Mouse (Mus musculus): ENCODE measurements at regions not wholly inside any gene's neighbourhood (a gene's known extent, or its start where the extent isn't known, plus 50 kb on each side); places are given as distances from the start of the nearest gene placed in this dataset.

DNA sequence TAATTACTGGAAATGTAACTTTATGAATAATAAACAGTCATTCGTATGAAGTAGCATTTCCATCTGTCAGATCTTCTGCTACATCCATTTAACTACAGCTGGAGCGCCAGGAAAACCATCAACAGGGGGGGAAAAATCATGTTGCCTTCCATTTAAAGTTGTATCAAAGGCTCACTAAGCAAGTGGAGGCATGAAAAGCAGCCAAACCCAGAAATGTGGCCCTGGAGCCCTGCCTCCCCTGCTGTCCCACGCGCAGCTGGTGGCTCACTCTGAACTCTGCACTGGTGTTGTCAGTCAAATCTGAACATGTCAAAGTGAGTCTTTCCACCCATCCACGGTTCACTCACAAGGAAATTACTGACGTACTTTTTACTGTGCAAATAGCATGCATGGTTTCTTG is 152.5 kb upstream of the Gm3448 start:
- DNase-seq: no peak

DNA sequence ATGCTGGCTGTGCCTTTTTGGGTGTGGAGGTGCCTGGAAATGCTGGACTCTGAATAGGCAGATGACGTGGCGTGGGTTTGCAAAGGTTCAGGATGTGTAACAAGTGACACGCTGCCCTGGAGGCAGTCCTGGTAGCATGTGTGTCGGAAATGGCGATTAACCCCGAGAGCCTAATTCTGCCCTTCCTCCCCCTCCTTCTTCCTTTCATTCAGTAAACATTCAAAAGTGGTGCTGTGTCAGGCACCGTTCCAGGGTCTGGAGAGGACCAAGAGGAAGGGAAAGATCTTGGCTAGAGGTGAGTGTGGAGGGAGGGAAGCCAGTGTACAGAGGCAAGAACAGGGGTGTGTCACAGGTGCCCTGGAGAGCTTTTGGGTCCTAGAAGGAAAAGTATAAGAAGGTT is 151.5 kb upstream of the Gm3448 start:
- no peak for DNase-seq

DNA sequence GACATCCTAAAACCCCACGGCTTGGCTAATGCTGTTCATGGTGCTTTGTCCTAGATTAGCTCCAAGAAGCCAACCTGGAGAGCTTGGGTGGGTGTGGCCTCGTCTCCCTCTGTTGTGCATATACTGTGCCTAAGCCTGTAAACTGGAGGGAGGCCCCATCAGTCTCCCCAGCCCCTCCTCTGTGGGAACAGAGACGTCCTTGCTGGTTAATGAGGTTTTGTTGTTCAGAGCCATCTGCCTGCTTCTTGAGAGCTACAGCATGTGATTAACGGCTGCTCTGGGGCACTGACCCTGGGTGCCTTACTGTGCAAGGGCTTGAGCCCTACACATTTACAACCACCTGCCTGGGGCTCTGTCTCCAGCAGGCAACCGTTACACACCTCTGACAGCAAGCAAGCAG is 143.9 kb upstream of the Gm3448 start:
- DNase-seq: no peak

DNA sequence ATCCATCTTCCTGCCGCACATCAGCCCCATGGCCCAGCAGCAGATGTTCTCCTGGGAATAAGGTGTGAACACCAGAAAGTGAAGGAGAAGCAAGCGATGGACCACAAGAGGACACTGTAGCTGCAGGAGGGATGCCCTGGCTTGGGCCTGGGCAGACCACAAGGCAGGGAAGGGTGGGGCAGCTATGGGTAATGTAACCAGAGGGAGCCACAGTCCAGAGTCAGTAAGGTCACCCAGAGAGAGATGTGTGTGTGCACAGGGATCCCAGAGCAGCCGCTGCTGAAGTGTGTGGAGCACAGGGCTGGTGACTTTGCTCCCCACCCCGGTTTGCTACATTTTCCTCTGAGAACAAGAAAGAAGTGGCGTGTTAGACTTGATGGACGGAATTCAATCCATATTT is 142.5 kb upstream of the Gm3448 start:
- no peak for DNase-seq

DNA sequence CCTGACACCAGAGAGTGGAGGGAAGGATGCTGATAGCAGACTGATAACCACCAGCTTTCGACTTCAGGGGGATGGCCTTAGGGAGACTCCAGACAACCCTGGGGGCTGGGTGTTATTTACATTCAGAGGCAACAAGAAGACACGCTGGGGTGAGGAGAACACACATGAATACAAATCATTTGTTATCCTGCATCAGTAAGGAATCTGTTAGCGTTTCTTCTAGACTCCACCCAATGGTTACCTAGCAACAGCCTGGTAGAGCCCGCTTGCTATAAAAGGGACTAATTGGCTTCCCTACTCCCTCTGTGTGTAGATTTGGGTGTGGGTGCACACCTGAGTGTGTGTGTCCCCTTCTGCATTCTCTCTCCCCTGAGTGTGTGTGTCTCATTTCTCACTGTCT is 140.8 kb upstream of the Gm3448 start:
- no peak for DNase-seq

DNA sequence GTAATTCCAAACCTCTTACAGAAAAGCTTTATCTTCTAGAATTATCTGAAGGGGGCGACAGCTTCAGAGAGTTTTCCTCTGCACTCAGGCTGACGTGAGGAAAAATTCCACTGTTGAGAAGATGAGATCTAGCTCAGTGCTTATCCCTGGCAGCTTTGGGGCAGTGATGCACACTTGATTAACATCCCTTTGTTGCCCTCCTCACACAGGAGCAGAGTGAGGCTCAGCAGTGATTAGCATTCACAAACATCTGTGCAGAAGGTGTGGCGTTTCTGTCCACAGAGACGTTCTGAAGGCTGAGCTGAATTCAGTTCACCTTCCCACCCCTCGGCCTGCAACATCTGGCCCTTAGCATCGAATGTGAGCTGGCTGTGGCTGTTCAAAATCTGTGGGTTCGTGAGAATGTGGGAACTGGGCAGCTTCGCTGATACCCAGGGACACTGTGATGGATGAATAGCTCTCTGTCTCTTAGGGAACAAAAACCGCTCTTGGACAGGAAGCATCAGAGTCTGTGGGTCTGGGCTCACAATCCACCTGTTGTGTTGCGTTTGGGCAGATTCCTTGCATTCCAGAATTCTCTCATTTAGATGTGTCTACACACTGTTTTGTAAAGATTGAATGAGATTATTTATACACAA is 139.0 kb upstream of the Gm3448 start:
- DNase-seq: no peak

DNA sequence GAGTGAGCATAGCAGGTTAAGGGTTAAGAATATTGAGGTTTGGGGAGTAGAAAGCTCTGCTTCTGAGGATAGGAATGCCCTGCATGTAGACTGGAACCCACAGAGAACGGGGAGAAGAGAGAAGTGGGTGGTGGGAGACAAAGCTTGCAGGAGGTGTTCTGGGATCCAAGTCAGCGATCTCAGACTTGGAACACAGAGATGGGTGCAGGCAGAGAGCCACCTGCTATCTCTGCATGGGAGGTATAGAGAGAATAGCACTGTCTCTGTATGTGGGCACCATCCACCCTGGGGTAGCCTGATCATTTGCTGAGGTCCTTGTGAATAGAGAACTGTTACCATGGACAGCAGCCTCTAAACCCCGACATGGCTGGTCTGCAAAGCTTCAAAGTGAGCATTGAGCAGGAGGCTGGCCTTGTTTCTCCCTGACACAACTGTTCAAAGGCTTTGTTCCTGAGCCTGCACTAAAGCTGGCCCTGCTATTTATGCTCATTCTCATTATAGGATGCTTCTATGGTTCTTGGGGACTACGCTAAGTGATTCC is 138.1 kb upstream of the Gm3448 start:
- peak; percentile 28 for DNase-seq

DNA sequence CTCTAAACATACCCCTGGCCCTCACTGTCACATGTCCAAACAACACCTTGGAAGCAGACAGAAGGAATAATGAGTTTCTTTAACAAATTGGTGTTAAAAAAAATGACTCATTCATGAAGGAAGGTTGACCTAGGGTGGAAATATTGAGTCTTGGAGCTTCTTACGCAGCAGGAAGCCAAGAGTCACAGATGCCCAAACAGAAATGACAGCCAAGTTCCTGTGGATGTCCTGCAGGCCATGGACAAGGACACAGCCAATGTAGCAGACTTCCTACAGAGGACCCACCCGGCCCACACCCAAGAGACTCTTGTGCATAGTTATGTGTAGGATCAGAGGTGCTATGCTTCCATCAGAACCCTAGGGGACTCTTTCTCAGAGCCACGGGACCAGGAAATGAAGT is 136.1 kb upstream of the Gm3448 start:
- DNase-seq: no peak

DNA sequence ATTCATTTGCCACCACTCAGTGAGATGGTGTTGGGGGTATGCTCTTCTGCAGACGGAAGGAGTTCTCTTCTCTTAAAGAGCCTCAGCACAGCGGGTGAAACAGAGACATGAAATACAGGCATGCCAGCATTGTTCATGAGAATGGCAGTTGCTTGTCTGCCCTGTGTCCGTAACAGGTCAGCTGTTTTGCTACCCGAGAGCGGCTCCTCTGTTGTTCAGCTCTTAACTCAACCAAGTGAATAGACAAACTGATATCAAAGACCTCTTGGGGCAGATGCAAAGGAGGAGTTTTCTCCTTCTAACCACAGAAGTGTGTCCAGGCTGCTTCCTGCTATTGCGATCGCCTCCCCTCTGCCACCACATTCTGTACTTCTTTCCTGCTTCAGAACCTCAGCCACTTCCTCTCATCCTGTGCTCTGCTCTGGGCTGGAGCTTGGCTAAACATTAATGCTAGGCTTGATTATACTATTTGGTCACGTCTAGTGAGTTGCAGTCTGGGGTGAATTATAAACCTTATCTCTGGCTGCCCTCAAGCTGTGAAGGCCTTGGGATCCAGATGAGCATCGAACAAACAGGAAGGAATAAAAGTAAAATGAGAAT is 133.1 kb upstream of the Gm3448 start:
- no peak for DNase-seq

DNA sequence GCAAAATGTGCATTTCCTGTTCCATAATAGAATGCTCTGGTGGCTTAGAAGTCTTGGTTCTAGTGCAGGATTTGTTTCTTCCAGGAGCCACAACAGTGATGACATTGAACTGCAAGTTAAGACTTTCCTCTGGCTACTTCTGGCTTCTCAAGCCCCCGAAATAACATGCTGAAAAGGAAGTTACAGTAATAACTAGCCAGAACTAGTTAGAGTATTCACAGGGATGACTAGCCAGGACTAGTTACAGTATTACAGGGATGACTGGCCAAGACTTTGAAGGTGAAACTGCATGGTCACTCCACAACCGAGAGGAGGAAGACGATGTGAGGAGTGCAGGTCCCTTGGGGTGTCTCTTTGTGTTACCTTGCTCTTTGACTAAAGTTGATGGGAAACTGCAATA is 126.6 kb upstream of the Gm3448 start:
- no peak for DNase-seq

DNA sequence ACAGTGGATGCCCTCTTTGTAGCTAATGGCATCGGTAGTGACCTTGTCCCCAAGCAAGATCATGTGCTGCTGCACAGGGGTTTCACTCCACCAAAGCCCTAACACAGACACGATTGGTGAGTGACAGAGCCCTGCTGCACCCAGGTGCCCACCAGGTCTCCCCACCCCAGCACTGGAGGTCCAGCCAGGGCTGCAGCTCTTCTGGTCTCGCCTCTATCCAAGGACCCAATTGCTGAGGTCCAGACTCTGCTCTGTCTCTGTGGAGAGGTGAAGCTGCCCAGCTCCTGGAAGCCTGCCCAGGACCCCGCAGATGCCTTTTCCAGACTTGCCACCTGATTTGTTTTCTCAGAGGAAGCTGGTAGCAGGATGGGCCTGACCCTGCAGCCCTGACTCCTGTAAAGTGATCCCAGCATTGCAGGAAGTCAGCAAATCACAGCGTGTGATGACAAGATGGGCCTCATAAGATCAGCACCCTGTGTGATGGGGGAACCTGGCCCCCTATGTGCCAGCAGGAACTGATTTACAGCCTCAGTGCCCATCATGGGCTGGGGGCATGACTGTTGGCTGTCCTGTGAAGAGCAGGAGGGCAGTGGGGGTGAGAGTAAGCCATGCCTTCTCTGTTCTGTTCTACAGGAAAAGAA is 116.5 kb upstream of the Gm3448 start:
- DNase-seq: no peak

DNA sequence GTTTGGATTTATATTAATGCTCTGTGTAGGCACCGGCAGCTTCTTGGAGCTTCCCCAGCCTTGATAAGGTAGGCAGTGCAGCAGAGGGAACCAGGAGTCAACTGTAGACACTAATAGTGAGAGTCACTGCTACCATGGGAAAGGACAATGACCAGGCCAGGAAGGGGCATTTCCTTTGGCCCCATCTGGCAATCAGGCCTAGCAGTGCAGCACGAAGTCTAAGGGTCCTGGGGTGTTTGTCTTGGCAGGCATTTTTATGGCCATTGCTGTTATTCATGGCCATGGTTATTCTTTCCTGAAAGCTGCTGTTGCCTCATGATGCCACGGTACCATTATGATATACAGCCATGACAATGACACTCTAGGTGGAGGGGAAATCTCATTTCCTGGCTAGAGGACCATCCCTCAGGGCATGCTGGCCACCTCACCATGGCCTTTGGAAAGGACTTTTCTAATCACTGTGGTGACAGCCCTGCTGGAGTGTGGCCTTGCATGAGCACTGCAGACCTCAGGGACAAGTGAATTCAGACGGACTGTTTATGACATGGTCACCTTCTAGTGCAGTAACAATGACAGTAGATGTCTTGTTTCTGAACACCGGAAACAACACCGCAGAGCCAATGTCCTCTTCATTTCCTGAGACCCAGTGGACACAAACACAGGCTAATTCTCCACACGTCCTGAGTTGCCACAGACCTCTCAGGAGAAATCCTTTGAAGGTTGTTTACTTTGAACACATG is 111.8 kb upstream of the Gm3448 start:
- no peak for DNase-seq

DNA sequence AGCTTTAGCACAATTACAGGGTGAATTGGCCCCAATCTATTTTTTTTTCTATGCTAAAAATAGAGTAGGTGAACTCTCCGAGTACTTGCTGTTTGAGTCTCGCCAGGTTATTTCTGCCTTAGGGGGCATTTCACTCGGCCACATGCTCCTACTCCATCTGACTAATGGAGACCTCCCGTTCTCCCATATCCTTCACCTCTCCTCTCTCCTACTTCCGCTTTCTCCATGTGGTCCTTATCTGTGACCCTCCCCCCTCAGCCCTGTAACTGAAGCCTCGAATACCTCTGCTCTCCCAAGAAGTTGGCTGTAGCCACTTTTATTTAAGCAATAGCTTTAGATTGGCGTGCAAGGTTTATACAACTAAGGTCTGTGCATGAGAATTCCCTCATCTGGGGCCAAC is 111.1 kb upstream of the Gm3448 start:
- DNase-seq: no peak

DNA sequence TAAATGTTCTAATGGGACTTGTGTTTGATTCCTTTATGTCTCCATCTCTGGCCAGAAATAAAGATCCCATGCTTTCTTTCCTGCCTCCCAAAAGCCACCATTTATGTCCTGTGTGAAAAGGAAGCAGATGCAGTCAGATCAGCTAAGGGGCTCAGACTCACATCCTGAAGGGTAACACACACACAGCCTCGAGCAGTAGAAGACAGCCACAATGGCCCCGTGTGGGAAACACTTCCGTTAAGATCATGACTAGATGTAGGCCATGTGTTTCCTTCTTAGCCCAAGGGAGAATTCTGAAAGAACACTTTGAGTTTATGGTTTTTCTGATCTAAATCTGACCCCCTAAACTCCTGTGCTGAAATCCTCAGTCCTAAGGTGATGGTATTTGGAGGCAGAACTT is 110.4 kb upstream of the Gm3448 start:
- DNase-seq: no peak

DNA sequence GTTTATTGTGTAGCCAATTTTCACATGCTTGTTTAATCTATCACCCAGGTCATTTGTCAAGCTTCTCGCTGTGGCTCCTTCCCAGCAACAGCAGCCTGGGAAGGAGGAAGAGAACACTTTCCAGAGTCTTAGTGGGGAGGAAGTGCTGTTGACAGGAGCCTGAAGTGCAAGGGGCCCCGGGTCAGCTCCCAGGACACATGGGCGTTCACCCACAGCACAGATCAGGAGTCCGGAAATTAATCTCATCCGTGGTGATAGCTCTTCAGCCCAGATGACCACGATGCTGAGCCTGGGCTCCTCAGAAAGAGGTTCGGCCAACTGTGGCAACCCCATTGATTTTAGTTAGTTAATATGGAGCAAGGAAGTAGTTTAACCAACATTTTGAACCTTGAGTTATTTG is 105.3 kb upstream of the Gm3448 start:
- DNase-seq: no peak

DNA sequence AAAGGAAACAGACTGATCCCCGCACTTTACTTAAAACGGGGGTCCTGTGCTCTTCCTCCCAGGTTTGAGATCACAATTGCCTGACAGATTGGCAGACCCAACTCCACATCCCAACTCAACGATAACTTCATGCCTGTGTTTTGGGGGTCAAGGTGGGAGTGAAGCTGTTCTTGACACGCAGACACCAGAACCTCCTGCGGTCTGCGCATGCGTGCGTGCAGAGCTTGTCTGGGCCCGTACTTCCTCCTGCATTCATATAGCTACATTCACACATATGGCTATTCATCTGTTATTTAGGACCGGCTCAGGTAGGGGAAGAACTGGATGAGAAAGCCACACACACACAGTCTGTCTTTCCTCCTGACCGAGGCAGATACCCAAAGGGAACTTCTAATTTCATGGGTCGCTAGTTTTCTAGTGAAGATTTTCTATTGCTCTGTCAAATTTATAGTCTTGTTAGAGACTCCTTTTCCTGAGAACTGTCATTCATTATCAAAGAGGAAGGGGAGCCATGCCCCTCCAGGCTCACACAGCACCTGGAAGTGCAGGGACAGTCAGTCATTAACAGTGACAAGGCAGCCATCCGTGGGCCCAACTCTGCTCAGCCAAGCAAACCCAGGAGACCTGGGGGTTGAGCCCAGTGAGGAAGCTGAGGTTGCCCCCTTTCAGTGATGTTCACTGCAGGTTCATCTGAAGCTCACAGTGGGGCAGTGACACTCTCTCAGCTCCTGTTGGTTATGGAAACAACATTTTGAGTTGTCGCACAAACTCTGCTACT is 104.0 kb upstream of the Gm3448 start:
- no peak for DNase-seq

DNA sequence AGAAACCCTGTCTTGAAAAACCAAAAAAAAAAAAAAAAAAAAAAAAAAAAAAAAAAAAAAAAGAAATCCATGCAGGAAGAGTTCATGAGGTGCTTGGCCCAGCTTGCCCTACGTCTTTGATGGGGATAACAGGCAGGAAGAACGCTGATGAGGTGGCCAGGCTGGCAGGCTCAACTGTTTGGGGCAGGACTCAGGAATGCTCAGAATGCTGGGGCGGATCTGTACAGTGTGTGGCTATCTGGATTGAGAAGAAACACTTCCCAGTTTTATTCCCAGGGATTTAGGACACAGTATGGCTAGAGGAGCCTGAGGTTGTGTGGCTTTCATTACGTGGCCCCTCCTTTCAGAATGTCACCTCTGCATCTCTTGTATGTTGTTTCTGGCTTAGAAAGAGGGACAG is 99.1 kb upstream of the Gm3448 start:
- no peak for DNase-seq
